Mouse (Mus musculus) T-helper 17 cell (primary cell): ENCODE results near the gene Smco3.

Experiments
- in situ Hi-C, 2 experiments: fragments of 300-600 bp; cut with MboI, MseI; formaldehyde crosslinking; loops; 1 replicate in 1 of 2; 2 replicates in 1 of 2; pipeline ENCODE4 v1.15.1; 2025; ENCODE audit warnings: high pct_unique_total_duplicates in 2 of 2

The Smco3 gene

GRCm38 (mm10) chr6:136781377-136781986 lies 53.8 kb downstream of the Smco3 start, which contains the start of gene Gucy2c:
Gene Gucy2c (minus strand): TSS chr6:136781765.
- in situ Hi-C loops: no loop called here
